Comparison of ENCODE assay signal across 21 mouse cellular contexts in the genomic region with DNA sequence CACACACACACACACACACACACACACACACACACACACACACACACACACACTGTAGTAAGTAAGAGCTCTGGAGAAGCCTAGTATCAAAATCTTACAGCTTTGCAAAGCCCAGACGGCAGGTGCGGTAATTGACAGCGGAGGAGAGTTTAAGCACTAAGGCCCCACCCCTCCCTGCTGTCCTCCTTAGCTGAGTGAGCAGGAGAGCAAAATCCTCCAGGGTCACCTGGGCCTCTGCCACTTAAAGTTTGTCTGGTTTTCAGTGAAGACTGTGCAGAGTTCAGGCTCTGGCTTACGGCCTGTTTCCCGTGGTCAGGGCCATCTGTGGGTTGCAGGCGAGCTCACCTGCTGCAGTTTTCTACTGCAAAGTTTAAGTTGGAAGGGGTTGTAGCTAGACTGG. TPM values are rescaled to one million over a fixed set of nuclear protein-coding genes. Genes with fewer than 3 reads are reported as not detected.
A peak's percentile ranks its signal among the peaks of the same experiment; 100 is the strongest.
DNase-seq lines count a peak whose midpoint lies in the region; ATAC-seq and TF ChIP-seq lines count a peak whose summit lies in the region.
"Had no signal": no experiment of that assay in that cellular context is flagged by ENCODE, and none has a peak within 500 bp of the region (broad histone marks: within the 10 kb centered on the region; RNA-seq: fewer than 3 reads in every experiment).

No protein-coding gene starts in this region.

- no peak overlapping the region for H3K27ac ChIP-seq in embryonic facial prominence, embryonic 14.5 days (replicated peaks; ENCODE audit: low read depth, low read length)
- H3K27ac ChIP-seq in embryonic facial prominence, embryonic 10.5 days (replicated peaks) = no peak overlapping the region
- H3K27ac ChIP-seq in small intestine, adult 2 months (ENCODE audit: insufficient read depth, low read depth, low read length) = peak overlapping the region; percentile 62
- H3K27ac ChIP-seq: heart, embryonic 13.5 days; layer of hippocampus, adult 2 months; limb, embryonic 12.5 days; liver, embryonic 14.5 days; stomach, postnatal 0 days had no signal

- H3K9ac ChIP-seq in embryonic facial prominence, embryonic 14.5 days (ENCODE audit: low read depth, low read length) = no peak overlapping the region
- H3K9ac ChIP-seq: heart, embryonic 13.5 days; limb, embryonic 12.5 days; liver, embryonic 14.5 days had no signal

- ATAC-seq in embryonic facial prominence, embryonic 14.5 days (ENCODE audit: low read depth) = peak; percentile 27; the same call in 1 of the 2 replicates
- ATAC-seq: forebrain, embryonic 14.5 days; midbrain, embryonic 16.5 days; Patski had no signal

- no peaks in the 10 kb centered on the region for H3K9me3 ChIP-seq in embryonic facial prominence, embryonic 14.5 days (ENCODE audit: control insufficient read depth, low read length)
- H3K9me3 ChIP-seq in embryonic facial prominence, embryonic 10.5 days = no peaks in the 10 kb centered on the region
- H3K9me3 ChIP-seq: megakaryocyte, embryonic 14.5 days had no signal

- H3K4me1 ChIP-seq in embryonic facial prominence, embryonic 14.5 days (ENCODE audit: control insufficient read depth, insufficient read depth, low read length) = no peaks in the 10 kb centered on the region
- peaks cover 26% of the 10 kb centered on the region for H3K4me1 ChIP-seq in embryonic facial prominence, embryonic 10.5 days
- H3K4me1 ChIP-seq in small intestine, adult 2 months (ENCODE audit: control insufficient read depth, insufficient read depth, insufficient read length, low read length) = peaks cover 4% of the 10 kb centered on the region

- no peak for DNase-seq in embryonic facial prominence, embryonic 14.5 days (ENCODE audit: low spot score)
- DNase-seq in embryonic facial prominence, embryonic 10.5 days (ENCODE audit: low spot score) = no peak
- peak; percentile 56 to 62 for DNase-seq in spleen, postnatal 36 days (ENCODE audit: low spot score in 2 of 2)
- no peak for DNase-seq in spleen, adult 12 weeks (ENCODE audit: low spot score)
- no peak for DNase-seq in heart, postnatal 14 days
- DNase-seq in layer of hippocampus, adult 18-20 months (ENCODE audit: low spot score in 2 of 2) = no peak
- no peak for DNase-seq in layer of hippocampus, postnatal 25 days (ENCODE audit: extremely low spot score in 1 of 2, low spot score in 1 of 2)
- DNase-seq: adrenal gland, postnatal 25 days; cerebellum, adult 9-11 months; lung, postnatal 14 days; right cerebral cortex, adult 18-20 months had no signal

- no peak overlapping the region for H3K4me2 ChIP-seq in embryonic facial prominence, embryonic 14.5 days (ENCODE audit: low read depth, low read length)
- H3K4me2 ChIP-seq: heart, embryonic 13.5 days; limb, embryonic 12.5 days had no signal

- no peak overlapping the region for H3K4me3 ChIP-seq in embryonic facial prominence, embryonic 14.5 days (ENCODE audit: low read depth, low read length)
- no peak overlapping the region for H3K4me3 ChIP-seq in embryonic facial prominence, embryonic 10.5 days
- H3K4me3 ChIP-seq in small intestine, adult 2 months (ENCODE audit: low read depth, low read length) = no peak overlapping the region
- H3K4me3 ChIP-seq: heart, embryonic 13.5 days; layer of hippocampus, adult 2 months; limb, embryonic 12.5 days; megakaryocyte, embryonic 14.5 days had no signal

- H3K36me3 ChIP-seq in embryonic facial prominence, embryonic 14.5 days (ENCODE audit: control insufficient read depth, insufficient read depth, low read length) = no peaks in the 10 kb centered on the region
- no peaks in the 10 kb centered on the region for H3K36me3 ChIP-seq in embryonic facial prominence, embryonic 10.5 days (replicated peaks)
- no peaks in the 10 kb centered on the region for H3K36me3 ChIP-seq in small intestine, adult 2 months (ENCODE audit: control insufficient read depth, insufficient read depth, low read length)
- H3K36me3 ChIP-seq: heart, embryonic 13.5 days; limb, embryonic 12.5 days had no signal

- WGBS in embryonic facial prominence, embryonic 14.5 days = 66% methylated on average over 6 of the region's 6 CpGs
- 88% methylated on average over 6 of the region's 6 CpGs for WGBS in embryonic facial prominence, embryonic 10.5 days
- 46% methylated on average over 6 of the region's 6 CpGs for WGBS in small intestine, adult 2 months

- intact Hi-C loops in heart, postnatal 14 days (cut with DNase I) = no loop called here

- TF ChIP-seq CTCF in small intestine, adult 2 months (IDR thresholded peaks at IDR 0.05; ENCODE audit: extremely low read depth, insufficient read length, insufficient replicate concordance, low read depth, low read length) = no peak

- TF ChIP-seq POLR2A in small intestine, adult 2 months (IDR thresholded peaks at IDR 0.05; ENCODE audit: low read depth, low read length) = no peak

- no peaks in the 10 kb centered on the region for H3K27me3 ChIP-seq in embryonic facial prominence, embryonic 14.5 days (replicated peaks; ENCODE audit: control insufficient read depth, insufficient read depth, low read length)
- H3K27me3 ChIP-seq in embryonic facial prominence, embryonic 10.5 days (replicated peaks; ENCODE audit: low read depth, poor library complexity, severe bottlenecking) = no peaks in the 10 kb centered on the region
- no peaks in the 10 kb centered on the region for H3K27me3 ChIP-seq in small intestine, adult 2 months (ENCODE audit: control insufficient read depth, insufficient read depth, low read length)
- H3K27me3 ChIP-seq: heart, embryonic 13.5 days; limb, embryonic 12.5 days; megakaryocyte, embryonic 14.5 days; Patski had no signal

RNA-seq across cellular contexts. Expression of a gene that starts 12.5 kb away (rescaled TPM):
- polyA plus RNA-seq in embryonic facial prominence, embryonic 14.5 days (2014; fragmentation: Nextera tagmentation; extraction: Ambion mirVana) = 383 and 394 TPM in 2 replicates
- polyA plus RNA-seq in embryonic facial prominence, embryonic 10.5 days (2016; fragmentation: Nextera tagmentation; extraction: Ambion mirVana) = 432 and 438 TPM in 2 replicates
- 304 and 515 TPM in 2 replicates for polyA plus RNA-seq in small intestine, adult 2 months (2012; rRNA removed)
- 100 to 1,000 TPM; 916 to 936 TPM for total RNA-seq in heart, postnatal 14 days (2021)
- total RNA-seq in layer of hippocampus, adult 18-20 months (2021) = 100 to 1,000 TPM; 183 to 190 TPM
- 100 to 1,000 TPM; 182 to 190 TPM for total RNA-seq in layer of hippocampus, postnatal 25 days (2021)

RNA-seq across cellular contexts. Expression of a gene that starts 38.2 kb away (rescaled TPM):
- 42.9 and 43.5 TPM in 2 replicates for polyA plus RNA-seq in embryonic facial prominence, embryonic 14.5 days (2014; fragmentation: Nextera tagmentation; extraction: Ambion mirVana)
- polyA plus RNA-seq in embryonic facial prominence, embryonic 10.5 days (2016; fragmentation: Nextera tagmentation; extraction: Ambion mirVana) = 42.4 and 43.2 TPM in 2 replicates
- polyA plus RNA-seq in small intestine, adult 2 months (2012; rRNA removed) = 63.0 and 76.6 TPM in 2 replicates
- 10 to 100 TPM; 20.7 to 21.7 TPM for total RNA-seq in heart, postnatal 14 days (2021)
- total RNA-seq in layer of hippocampus, adult 18-20 months (2021) = 100 to 1,000 TPM; 151 to 157 TPM
- 100 to 1,000 TPM; 168 to 172 TPM for total RNA-seq in layer of hippocampus, postnatal 25 days (2021)

RNA-seq across cellular contexts. Expression of a gene that starts 42.3 kb away (rescaled TPM):
- 15.1 and 16.1 TPM in 2 replicates for polyA plus RNA-seq in embryonic facial prominence, embryonic 14.5 days (2014; fragmentation: Nextera tagmentation; extraction: Ambion mirVana)
- 0.97 and 1.6 TPM in 2 replicates for polyA plus RNA-seq in embryonic facial prominence, embryonic 10.5 days (2016; fragmentation: Nextera tagmentation; extraction: Ambion mirVana)
- 2.3 and 5.3 TPM in 2 replicates for polyA plus RNA-seq in small intestine, adult 2 months (2012; rRNA removed)
- 1 to 10 TPM in 1 of 2 experiments, under 1 TPM in 1; 0.41 to 1.1 TPM for total RNA-seq in heart, postnatal 14 days (2021)
- 10 to 100 TPM; 25.0 to 27.3 TPM for total RNA-seq in layer of hippocampus, adult 18-20 months (2021)
- total RNA-seq in layer of hippocampus, postnatal 25 days (2021) = 10 to 100 TPM; 21.2 to 22.2 TPM

Comparison
In these comparisons a context has a peak if more than half of its experiments do, and no peak if none do; other contexts are left out.
1. DNase-seq: peak in spleen, postnatal 36 days (2 of 2); none in embryonic facial prominence, embryonic 14.5 days (single experiment), embryonic facial prominence, embryonic 10.5 days (single experiment), spleen, adult 12 weeks (single experiment), heart, postnatal 14 days (0 of 2), layer of hippocampus, adult 18-20 months (0 of 2) and layer of hippocampus, postnatal 25 days (0 of 2).
2. RNA of a gene that starts 12.5 kb away (total RNA-seq): 916 to 936 TPM in heart, postnatal 14 days; 182 to 190 TPM in layer of hippocampus, postnatal 25 days and 183 to 190 TPM in layer of hippocampus, adult 18-20 months; every median in the first group is over 4 times any median in the second.
3. RNA of a gene that starts 38.2 kb away (total RNA-seq): 168 to 172 TPM in layer of hippocampus, postnatal 25 days and 151 to 157 TPM in layer of hippocampus, adult 18-20 months; 20.7 to 21.7 TPM in heart, postnatal 14 days; every median in the first group is over 4 times any median in the second.
4. RNA of a gene that starts 42.3 kb away (total RNA-seq): 25.0 to 27.3 TPM in layer of hippocampus, adult 18-20 months and 21.2 to 22.2 TPM in layer of hippocampus, postnatal 25 days; 0.41 to 1.1 TPM in heart, postnatal 14 days; every median in the first group is over 10 times any median in the second.